Mouse (Mus musculus) ES-E14 (cell line): ENCODE results near the gene 2410004P03Rik.

ENCODE experiments used
- HCFC1 ChIP-seq: IDR thresholded peaks from 2 replicates; pipeline ENCODE4 v1.6.1; 2012; ENCODE audit warnings: low read length, inconsistent platforms, borderline replicate concordance; ENCODE audit not compliant: insufficient read depth
- MAFK ChIP-seq: IDR thresholded peaks from 2 replicates; pipeline ENCODE4 v1.6.1; 2014; ENCODE audit warnings: mild to moderate bottlenecking, low read depth, low read length, inconsistent platforms; ENCODE audit not compliant: insufficient read depth
- ZC3H11A ChIP-seq: IDR thresholded peaks from 2 replicates; pipeline ENCODE4 v1.6.1; 2012; ENCODE audit warnings: low read depth, mild to moderate bottlenecking, inconsistent platforms, low read length, borderline replicate concordance
- ZNF384 ChIP-seq: IDR thresholded peaks from 2 replicates; pipeline ENCODE4 v1.6.1; 2012; ENCODE audit warnings: low read depth, low read length, inconsistent platforms

DNA sequence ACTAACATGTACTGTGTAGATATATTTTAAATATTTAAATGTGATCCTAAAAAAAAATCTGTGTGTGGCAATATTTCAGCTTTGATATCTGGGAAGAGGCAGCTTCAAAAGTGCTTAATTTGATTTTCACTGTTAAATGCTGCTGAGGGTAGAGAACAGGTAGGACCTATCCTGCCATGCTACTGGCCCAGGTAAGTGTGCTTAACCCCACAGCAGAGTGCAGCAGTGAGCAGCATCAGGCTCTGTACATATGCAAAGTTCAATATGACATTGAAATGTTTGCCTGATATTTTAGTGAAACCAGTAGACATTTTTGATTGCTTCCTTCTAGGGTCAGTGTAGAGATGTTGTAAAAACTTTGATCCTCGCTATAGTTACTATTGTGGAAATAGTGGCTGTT, 25.7 kb downstream of the 2410004P03Rik start:
- TF ChIP-seq HCFC1 (no peak), ZC3H11A (no peak), MAFK (no peak), ZNF384 (no peak)
